Mouse (Mus musculus): Measurements from ENCODE around the gene Vnn3. TPM values are rescaled to one million over a fixed set of nuclear protein-coding genes. Genes with fewer than 3 reads are reported as not detected.

Vnn3 gene
- polyA plus RNA-seq, 1 experiment from 2014 or later = not detected

- Histone ChIP-seq H3K27ac (ENCODE audit: poor library complexity, severe bottlenecking) (no peak overlapping the region), H3K4me1 (replicated peaks) (no peaks in the 10 kb centered on the region), H3K4me3 (no peak overlapping the region), H3K27me3 (replicated peaks) (no peaks in the 10 kb centered on the region), H3K9ac (no peak overlapping the region), H3K4me2 (no peak overlapping the region), H3K9me3 (replicated peaks) (no peaks in the 10 kb centered on the region), H3K36me3 (no peaks in the 10 kb centered on the region)
- ATAC-seq (ENCODE audit: insufficient number of reproducible peaks, low FRiP score) = no peak
- 47% methylated on average over 9 of the region's 9 CpGs for WGBS
Observed at GRCm38 (mm10) chr10:23836003-23836964, 15.0 kb upstream of the Vnn3 start.

- Histone ChIP-seq H3K36me3 (no peaks in the 10 kb centered on the region), H3K27ac (ENCODE audit: poor library complexity, severe bottlenecking) (no peak overlapping the region), H3K4me3 (no peak overlapping the region), H3K4me1 (replicated peaks) (no peaks in the 10 kb centered on the region), H3K9me3 (replicated peaks) (no peaks in the 10 kb centered on the region), H3K9ac (no peak overlapping the region), H3K27me3 (replicated peaks) (no peaks in the 10 kb centered on the region), H3K4me2 (no peak overlapping the region)
- 73% methylated on average over 3 of the region's 3 CpGs for WGBS
- no peak for ATAC-seq (ENCODE audit: insufficient number of reproducible peaks, low FRiP score)
Observed at GRCm38 (mm10) chr10:23837115-23837514, 14.1 kb upstream of the Vnn3 start.

- WGBS = 89% methylated on average over 3 of the region's 3 CpGs
- no peak for ATAC-seq (ENCODE audit: insufficient number of reproducible peaks, low FRiP score)
- no peaks in the 10 kb centered on the region for H3K36me3 ChIP-seq
- no peak overlapping the region for H3K4me2 ChIP-seq
- no peaks in the 10 kb centered on the region for H3K4me1 ChIP-seq (replicated peaks)
- H3K4me3 ChIP-seq = no peak overlapping the region
- H3K27me3 ChIP-seq (replicated peaks) = no peaks in the 10 kb centered on the region
- H3K9me3 ChIP-seq (replicated peaks) = no peaks in the 10 kb centered on the region
- no peak overlapping the region for H3K9ac ChIP-seq
- no peak overlapping the region for H3K27ac ChIP-seq (ENCODE audit: poor library complexity, severe bottlenecking)
Observed at GRCm38 (mm10) chr10:23838910-23839309, 12.4 kb upstream of the Vnn3 start.

- Histone ChIP-seq H3K9ac (no peak overlapping the region), H3K9me3 (replicated peaks) (no peaks in the 10 kb centered on the region), H3K27ac (ENCODE audit: poor library complexity, severe bottlenecking) (no peak overlapping the region), H3K4me1 (replicated peaks) (no peaks in the 10 kb centered on the region), H3K4me2 (no peak overlapping the region), H3K36me3 (no peaks in the 10 kb centered on the region), H3K27me3 (replicated peaks) (no peaks in the 10 kb centered on the region), H3K4me3 (no peak overlapping the region)
- WGBS = 38% methylated on average over 9 of the region's 9 CpGs
- ATAC-seq (ENCODE audit: insufficient number of reproducible peaks, low FRiP score) = no peak
Observed at GRCm38 (mm10) chr10:23839368-23839767, 11.9 kb upstream of the Vnn3 start.

- H3K36me3 ChIP-seq = no peaks in the 10 kb centered on the region
- 69% methylated on average over 4 of the region's 4 CpGs for WGBS
- ATAC-seq (ENCODE audit: insufficient number of reproducible peaks, low FRiP score) = no peak
- H3K9ac ChIP-seq = no peak overlapping the region
- H3K4me1 ChIP-seq (replicated peaks) = no peaks in the 10 kb centered on the region
- H3K9me3 ChIP-seq (replicated peaks) = no peaks in the 10 kb centered on the region
- no peak overlapping the region for H3K27ac ChIP-seq (ENCODE audit: poor library complexity, severe bottlenecking)
- no peaks in the 10 kb centered on the region for H3K27me3 ChIP-seq (replicated peaks)
- H3K4me3 ChIP-seq = no peak overlapping the region
- no peak overlapping the region for H3K4me2 ChIP-seq
Observed at GRCm38 (mm10) chr10:23840496-23840895, 10.8 kb upstream of the Vnn3 start.

- no peaks in the 10 kb centered on the region for H3K36me3 ChIP-seq
- H3K4me1 ChIP-seq (replicated peaks) = no peaks in the 10 kb centered on the region
- no peak overlapping the region for H3K27ac ChIP-seq (ENCODE audit: poor library complexity, severe bottlenecking)
- ATAC-seq (ENCODE audit: insufficient number of reproducible peaks, low FRiP score) = no peak
- H3K9me3 ChIP-seq (replicated peaks) = no peaks in the 10 kb centered on the region
- no peak overlapping the region for H3K4me3 ChIP-seq
- H3K4me2 ChIP-seq = no peak overlapping the region
- H3K27me3 ChIP-seq (replicated peaks) = no peaks in the 10 kb centered on the region
- 72% methylated on average over 2 of the region's 2 CpGs for WGBS
- no peak overlapping the region for H3K9ac ChIP-seq
Observed at GRCm38 (mm10) chr10:23852096-23852495, 834 bp downstream of the Vnn3 start.

GRCm38 (mm10) chr10:23864362-23865312, 13.4 kb downstream of the Vnn3 start:
- H3K27ac ChIP-seq (ENCODE audit: poor library complexity, severe bottlenecking) = no peak overlapping the region
- H3K36me3 ChIP-seq = no peaks in the 10 kb centered on the region
- H3K9me3 ChIP-seq (replicated peaks) = peaks cover 12% of the 10 kb centered on the region
- WGBS = 73% methylated on average over 9 of the region's 9 CpGs
- H3K9ac ChIP-seq = no peak overlapping the region
- no peaks in the 10 kb centered on the region for H3K4me1 ChIP-seq (replicated peaks)
- no peaks in the 10 kb centered on the region for H3K27me3 ChIP-seq (replicated peaks)
- H3K4me2 ChIP-seq = no peak overlapping the region
- H3K4me3 ChIP-seq = no peak overlapping the region
- no peak for ATAC-seq (ENCODE audit: insufficient number of reproducible peaks, low FRiP score)

GRCm38 (mm10) chr10:23880695-23881094, 29.4 kb downstream of the Vnn3 start:
- no peaks in the 10 kb centered on the region for H3K4me1 ChIP-seq (replicated peaks)
- H3K27me3 ChIP-seq (replicated peaks) = no peaks in the 10 kb centered on the region
- no peaks in the 10 kb centered on the region for H3K36me3 ChIP-seq
- no peak overlapping the region for H3K9ac ChIP-seq
- no peak overlapping the region for H3K27ac ChIP-seq (ENCODE audit: poor library complexity, severe bottlenecking)
- H3K9me3 ChIP-seq (replicated peaks) = peaks cover 6% of the 10 kb centered on the region; the same call in 1 of the 2 replicates
- WGBS = 83% methylated on average over 6 of the region's 6 CpGs
- no peak overlapping the region for H3K4me3 ChIP-seq
- no peak for ATAC-seq (ENCODE audit: insufficient number of reproducible peaks, low FRiP score)
- H3K4me2 ChIP-seq = no peak overlapping the region

GRCm38 (mm10) chr10:23884910-23885309, 33.6 kb downstream of the Vnn3 start:
- no peaks in the 10 kb centered on the region for H3K4me1 ChIP-seq (replicated peaks)
- H3K36me3 ChIP-seq = no peaks in the 10 kb centered on the region
- H3K9me3 ChIP-seq (replicated peaks) = no peaks in the 10 kb centered on the region
- no peak overlapping the region for H3K4me3 ChIP-seq
- no peak overlapping the region for H3K9ac ChIP-seq
- no peak overlapping the region for H3K4me2 ChIP-seq
- ATAC-seq (ENCODE audit: insufficient number of reproducible peaks, low FRiP score) = no peak
- no peaks in the 10 kb centered on the region for H3K27me3 ChIP-seq (replicated peaks)
- 94% methylated on average over 1 of the region's 1 CpGs for WGBS
- H3K27ac ChIP-seq (ENCODE audit: poor library complexity, severe bottlenecking) = no peak overlapping the region

GRCm38 (mm10) chr10:23886060-23886459, 34.8 kb downstream of the Vnn3 start:
- 79% methylated on average over 3 of the region's 3 CpGs for WGBS
- H3K27ac ChIP-seq (ENCODE audit: poor library complexity, severe bottlenecking) = no peak overlapping the region
- ATAC-seq (ENCODE audit: insufficient number of reproducible peaks, low FRiP score) = no peak
- H3K4me1 ChIP-seq (replicated peaks) = 0 out of 2 replicates have a peak, but pooled peaks cover 4% of the 10 kb centered on the region
- no peaks in the 10 kb centered on the region for H3K36me3 ChIP-seq
- H3K9ac ChIP-seq = no peak overlapping the region
- no peaks in the 10 kb centered on the region for H3K27me3 ChIP-seq (replicated peaks)
- no peak overlapping the region for H3K4me2 ChIP-seq
- H3K9me3 ChIP-seq (replicated peaks) = no peaks in the 10 kb centered on the region
- no peak overlapping the region for H3K4me3 ChIP-seq

- Histone ChIP-seq H3K4me1 (replicated peaks) (peaks cover 11% of the 10 kb centered on the region), H3K9me3 (replicated peaks) (no peaks in the 10 kb centered on the region), H3K36me3 (no peaks in the 10 kb centered on the region), H3K9ac (no peak overlapping the region), H3K27me3 (replicated peaks) (no peaks in the 10 kb centered on the region), H3K27ac (ENCODE audit: poor library complexity, severe bottlenecking) (no peak overlapping the region), H3K4me2 (no peak overlapping the region), H3K4me3 (no peak overlapping the region)
- ATAC-seq (ENCODE audit: insufficient number of reproducible peaks, low FRiP score) = no peak
- WGBS = 78% methylated on average over 1 of the region's 1 CpGs
Observed at GRCm38 (mm10) chr10:23892987-23893386, 41.7 kb downstream of the Vnn3 start.
